Mouse (Mus musculus): Measurements from ENCODE around the gene Ctns.

Gene Ctns

GRCm38 (mm10) chr11:73137591-73138501 is 61.0 kb downstream of the Ctns start, which contains the start of gene Haspin:
Haspin (minus strand) TSS chr11:73138294.
- DNase-seq = peak; percentile 83 to 90

GRCm38 (mm10) chr11:73137116-73137515 is 61.7 kb downstream of the Ctns start:
- no peak for DNase-seq

- no peak for DNase-seq
Measured at GRCm38 (mm10) chr11:73136587-73136986, 62.3 kb downstream of the Ctns start.

DNA sequence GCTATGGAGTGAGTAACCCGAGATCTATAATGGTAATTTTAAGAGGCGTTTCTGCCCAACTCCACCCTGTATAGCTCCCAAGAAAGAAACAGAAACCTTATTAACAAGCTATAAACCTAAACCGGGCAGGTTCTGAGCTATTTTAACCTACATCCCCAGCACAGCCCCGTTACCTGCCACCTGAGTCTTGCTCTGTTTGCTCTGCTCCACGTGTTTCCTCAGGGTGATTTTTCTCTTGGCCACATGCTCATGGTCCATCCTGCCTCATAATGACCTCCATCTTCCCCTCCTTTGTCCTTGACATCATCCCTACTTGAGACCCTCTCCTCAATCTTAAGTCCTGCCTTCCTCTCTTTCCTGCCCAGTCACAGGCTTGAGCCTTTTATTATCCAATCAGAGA is 64.6 kb downstream of the Ctns start:
- no peak for DNase-seq
